Mouse (Mus musculus) MN1 (cell line): Measurements from ENCODE around the gene Il11ra1.
"Not testable (repeated sequence)": the region's sequence is repeated elsewhere in the genome, so short reads cannot be mapped to it uniquely, and the experiment has no call there.

Experiments
- DNase-seq: peaks from one replicate; pipeline ENCODE4 v3.0.0-alpha.2; 2016; ENCODE audit warnings: low spot score

The Il11ra1 gene

DNA sequence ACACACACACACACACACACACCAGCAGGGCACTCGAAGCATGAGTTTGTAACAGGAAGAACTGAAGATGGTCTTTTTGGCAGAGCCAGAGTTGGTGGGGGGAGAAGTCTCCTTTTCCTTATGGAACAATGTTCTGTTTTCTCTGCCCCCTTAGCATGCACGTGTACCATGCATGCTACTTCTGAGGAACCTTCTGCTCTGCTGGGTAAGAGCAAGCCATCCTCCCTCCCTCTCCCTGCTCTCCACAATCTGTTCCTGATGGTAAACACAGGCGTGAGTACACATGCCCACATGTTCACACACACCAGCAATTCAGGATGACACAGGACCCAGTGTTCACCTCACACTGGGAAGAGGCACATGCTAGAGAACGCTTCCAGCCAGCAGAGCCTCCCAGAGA lies 18.6 kb upstream of the Il11ra1 start:
- DNase-seq: no peak

DNA sequence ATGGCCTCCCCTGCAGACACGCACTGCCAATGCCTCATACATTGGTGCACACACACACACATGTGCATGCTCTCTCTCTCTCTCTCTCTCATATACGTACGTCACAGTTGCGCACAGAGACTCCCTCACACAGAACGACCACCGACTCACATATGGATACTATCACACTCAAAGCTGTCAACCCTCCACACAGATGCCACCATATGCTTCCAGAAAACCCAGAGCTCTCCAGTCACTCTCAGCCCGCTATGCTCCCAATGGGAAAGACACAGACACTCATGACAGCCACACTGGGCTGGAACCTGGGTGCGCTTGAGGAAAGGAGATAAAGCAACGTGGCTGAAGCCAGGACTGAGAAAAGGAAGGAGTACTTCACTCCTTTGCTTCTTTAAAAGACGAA lies 17.8 kb upstream of the Il11ra1 start:
- no peak for DNase-seq

DNA sequence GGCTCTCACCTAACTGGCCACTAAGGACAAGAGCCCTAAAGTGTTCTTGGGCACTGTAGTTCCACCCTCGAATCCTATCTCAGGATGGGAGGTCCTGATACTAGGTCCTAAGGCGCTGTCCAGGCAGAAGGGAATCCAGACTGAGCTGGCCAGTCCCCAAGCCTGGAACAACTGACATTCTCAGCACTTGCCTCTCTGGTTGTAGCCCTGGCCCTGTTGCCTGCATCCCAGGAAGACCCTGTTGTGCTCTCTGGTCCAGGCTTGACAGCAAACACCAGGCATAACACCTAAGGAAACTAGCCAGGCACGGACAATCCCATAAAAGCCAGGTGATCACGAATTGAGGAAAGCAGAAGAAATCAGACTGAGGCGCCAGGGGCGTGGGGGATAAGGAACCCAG lies 17.0 kb upstream of the Il11ra1 start:
- no peak for DNase-seq

DNA sequence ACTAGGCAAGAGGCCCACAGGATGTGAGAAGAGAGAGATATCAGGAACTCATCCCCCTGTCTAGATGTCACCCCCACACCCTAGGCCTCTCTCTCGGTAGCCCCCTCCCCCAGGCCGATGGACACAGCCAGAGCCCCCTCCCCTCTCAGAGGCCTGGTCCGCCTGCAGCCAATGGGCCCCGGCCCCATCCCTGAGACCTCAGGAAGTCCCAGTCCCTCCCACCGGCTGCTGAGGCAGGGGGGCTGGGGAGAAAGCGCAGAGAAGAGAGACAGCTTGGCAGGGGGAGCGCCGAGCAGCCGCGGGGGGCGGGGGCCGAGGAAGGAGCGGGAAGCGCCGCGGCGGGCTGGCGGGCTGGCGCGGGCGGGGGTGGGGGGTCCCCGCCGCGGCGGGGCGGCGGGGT lies 16.5 kb upstream of the Il11ra1 start:
- not testable (repeated sequence) for DNase-seq

DNA sequence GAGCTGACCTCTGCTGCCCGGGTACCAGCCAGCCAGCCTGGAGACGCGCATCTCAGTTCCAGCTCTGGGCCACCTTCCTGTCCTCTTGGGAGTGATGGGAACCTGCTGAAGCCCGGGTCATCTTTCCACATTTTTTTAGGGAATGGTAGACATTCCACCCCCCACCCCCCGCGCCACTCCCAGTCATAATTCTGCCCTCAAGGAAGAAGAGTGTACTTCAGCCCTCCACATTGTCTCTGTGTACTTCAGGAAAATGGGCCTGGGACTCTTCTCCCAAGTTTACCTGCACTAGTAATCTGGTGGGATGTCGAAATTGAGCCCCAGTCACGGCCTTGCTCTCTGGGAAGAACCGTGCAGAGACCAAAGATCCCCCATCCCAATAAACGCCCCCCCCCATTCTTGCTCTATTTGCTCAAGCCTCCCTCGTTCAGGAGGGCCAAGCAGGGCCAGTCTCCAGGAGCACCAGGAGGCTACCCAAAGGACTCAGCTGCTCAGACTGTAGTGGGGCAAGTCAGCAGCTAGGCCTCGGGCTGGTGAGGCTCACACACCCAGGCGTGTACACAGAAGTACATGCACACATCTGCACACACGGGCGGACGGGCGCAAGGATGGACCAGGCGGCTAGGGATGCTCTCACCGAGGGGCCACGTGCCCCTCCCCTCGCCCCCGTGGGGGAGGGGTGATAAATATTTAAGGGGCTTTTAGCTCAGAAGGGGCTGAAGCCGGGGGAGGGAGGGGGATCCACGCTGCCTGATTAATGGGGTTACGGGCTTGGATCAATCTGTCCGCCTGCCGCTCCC lies 15.5 kb upstream of the Il11ra1 start:
- not testable (repeated sequence) for DNase-seq

DNA sequence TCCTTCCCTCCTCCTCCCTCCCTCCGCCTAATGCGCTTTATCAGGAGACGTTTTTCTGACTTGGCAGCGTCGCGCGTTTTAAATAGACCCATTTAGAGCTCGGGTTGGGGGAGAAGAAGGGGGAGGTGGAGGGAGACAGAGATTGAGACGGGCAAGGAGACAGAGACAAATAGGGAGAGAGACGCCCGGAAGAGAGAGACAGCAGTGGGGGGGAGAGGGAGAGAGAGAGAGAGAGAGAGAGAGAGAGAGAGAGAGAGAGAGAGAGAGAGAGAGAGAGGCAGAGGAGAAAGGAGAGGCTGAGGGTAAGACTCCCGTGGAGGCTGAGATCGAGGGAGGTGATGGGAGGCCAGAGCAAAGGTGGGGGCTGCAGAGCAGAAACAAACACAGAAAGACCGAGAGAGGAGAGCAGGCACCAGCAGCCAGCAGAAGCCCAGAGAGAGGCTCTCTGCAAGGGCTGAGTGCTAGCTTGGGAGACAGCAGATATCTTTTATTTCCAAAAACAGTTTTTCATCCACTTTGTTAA lies 14.8 kb upstream of the Il11ra1 start:
- DNase-seq: not testable (repeated sequence)

DNA sequence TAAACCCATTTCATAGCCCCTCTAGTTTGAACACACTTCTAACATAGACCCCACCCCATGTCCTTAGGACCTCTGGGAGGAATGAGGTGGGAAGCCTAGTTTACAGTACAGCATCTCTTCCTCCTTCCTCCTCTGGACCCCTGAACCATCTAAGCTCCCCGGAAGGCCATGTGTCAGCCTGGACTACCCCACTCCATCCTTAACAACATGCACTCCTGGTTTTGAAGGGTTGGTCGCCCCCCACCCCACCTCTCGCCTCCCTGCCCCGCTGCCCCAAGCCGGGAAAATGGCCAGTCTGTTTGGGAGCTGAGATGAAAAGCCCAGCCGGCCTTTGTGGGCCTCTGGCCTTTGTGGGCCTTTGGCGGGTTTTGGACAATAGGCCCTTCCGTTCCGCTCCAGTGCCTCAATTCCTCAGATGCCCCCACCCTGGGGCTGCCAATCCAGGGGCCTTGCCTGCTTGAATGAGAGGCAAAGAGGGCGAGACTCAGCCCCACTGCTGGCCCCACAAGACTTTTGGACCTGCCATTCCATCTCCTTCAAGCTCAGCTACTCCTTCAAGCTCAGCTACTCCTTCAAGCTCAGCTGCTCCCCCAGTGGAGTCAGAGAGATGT lies 13.8 kb upstream of the Il11ra1 start:
- not testable (repeated sequence) for DNase-seq

DNA sequence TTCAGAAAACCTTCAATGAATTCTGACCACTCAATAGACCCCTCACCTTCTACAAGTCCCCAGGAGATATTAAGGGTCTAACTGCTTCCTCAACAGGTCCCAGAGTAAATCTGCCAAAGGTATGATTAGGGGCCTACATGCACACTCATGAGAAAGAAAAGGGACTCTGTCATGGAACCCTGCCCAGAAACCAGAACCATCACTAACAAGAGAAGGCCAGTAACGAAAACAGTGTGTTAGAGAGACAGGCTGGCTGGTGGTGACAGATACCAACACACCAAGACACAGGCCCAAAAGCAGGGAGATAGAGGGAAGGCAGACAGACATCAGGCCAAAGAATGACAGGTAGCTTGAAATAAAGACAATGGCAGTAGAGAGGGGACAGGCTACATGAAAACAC lies 11.2 kb upstream of the Il11ra1 start:
- DNase-seq: not testable (repeated sequence)

DNA sequence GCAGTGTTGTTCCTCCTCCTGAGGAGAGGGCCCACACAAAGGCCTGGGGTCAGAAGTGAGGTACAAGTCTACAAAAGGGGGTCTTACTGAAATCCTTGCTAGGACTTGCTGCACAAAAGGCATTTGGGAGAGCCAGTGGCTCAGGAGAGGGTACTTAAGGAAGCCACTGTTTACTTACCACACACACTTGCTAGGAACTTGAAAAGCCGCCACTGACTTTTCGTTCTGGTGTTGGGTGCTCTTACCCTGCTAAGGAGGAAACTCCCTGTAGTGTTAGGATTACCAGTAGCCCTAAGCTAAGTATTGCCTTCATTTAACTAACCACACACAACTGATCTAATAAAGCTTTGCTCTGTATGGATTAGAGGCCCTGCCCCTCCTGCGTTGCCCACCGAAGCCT lies 9.8 kb upstream of the Il11ra1 start:
- not testable (repeated sequence) for DNase-seq

DNA sequence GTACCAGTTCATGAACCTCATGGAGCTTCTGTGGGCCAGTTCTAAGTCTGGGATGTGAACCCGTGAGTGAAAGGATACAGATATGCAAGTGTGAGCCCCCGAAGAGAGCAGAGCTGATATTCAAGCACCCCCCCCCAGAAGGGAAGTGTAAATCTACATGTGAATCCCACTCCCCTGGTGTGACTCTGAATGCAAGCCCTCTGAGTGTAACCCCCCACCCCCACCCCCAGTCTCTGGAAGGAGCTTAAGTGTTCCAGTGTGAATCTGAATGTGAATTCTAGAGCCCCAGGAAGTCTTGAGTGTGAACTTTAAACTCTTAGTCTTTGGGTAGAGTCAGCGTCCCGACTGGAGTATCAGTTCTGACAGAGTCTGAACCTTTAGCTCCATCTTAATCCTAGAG lies 6.3 kb upstream of the Il11ra1 start:
- DNase-seq: not testable (repeated sequence)

DNA sequence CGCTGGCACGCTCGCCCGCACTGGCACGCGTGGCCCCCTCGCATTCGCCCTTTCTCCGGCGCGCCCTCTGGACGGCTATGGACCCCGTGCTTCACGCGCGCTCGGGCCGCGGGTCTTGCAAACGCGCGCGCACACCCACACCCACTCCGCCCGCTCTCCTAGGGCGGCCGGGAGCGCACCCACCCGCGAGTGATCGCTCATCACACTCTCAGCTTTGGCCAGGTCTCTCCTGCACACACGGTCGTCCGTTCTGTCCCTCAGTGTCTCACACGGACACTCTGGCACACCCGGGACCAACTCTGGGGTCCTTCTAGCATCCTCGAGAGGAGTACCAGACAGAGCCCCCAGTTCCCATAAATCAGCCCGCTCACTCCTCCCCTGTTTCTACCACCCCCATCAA lies 4.0 kb upstream of the Il11ra1 start:
- DNase-seq: not testable (repeated sequence)

DNA sequence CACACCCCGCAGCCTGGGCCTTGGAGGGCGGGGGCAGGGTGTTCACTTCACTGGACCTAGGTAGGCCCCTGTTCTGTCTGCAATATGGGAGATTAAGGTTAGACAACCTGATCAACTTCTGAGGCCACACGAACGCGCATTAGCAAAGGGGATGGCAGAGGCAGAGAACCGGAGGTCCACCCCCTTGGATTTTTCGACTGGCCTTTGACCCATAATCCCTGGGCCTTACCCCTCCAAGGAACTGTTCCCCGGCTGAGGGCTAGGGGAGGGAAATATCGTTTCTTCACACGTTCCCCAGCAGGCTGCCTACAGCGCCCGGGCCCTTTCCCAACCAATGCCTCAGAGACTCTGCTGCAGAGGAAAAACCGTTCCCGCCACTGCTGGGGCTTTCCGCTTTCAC lies 3.3 kb upstream of the Il11ra1 start:
- DNase-seq: not testable (repeated sequence)

DNA sequence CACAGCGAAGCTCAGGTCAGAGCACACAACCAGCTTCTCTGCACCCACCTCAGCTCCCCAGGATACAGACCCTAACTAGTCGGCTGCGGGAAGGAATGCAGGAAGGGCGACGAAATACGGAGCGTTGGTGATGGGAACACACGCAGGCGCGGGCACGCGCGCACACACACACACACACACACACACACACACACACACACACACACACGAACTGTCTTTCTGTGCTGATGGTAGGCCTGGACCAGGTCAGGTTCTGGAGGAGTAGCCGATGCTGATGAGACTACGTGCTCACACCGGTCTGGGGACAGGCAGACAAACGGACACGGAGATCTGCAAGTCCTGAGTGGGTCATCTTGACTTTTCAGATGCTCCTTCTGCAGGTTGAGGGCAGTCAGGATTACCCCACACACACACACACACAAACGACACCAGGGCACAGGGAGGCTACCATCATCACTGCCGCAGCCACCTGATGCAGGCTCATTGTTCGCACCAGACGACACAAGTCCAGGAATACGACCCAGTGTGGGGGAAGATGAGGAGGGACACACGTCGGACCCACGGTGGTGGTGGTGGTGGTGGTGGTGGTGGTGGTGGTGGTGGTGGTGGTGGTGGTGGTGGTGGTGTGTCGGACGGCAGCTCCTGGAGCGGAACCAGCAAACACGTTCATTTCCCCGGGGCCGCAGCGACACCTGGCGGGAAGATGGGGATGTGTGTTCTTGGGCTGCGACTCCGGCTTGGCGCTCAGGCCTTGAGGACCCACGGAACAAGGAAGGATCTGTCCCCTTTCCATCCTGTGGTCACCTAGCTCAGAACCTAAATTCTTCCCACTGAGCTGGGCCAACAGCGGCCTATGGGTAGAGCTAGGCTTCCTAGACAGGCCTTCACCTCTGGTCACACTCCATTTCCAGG lies 2.6 kb upstream of the Il11ra1 start, which contains the start of gene Cntfr:
Cntfr (minus strand) TSS at position 160 of the 912 bp plus-strand sequence.
- DNase-seq: peak; percentile 76

DNA sequence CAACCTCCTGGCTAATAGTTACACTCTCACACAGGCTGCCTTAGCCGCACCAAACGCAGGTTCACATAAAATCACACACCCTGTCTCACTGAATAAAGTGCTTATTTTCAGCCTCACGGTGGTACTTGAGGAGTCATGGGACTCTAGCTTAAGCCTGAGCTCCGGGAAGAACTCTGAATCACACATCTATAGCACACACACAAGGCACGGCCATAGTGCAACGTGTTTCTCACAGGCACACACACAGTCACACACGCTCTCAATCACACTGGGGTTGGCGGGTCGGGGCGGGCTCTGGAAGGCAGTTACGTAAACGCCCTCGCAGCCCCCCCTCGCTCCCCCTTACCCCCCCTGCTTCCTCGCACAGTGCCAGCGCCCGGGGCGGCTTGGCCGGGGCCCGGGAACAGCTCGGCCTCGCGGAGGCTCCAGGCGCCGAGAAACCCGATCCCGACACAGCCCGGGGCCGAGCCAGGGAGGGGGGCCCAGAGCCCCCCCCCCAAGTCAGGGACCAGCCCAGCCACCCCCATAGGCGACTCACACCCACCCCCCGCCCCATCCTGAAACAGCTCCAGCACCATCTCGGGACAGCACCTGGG lies 1.3 kb upstream of the Il11ra1 start:
- DNase-seq: not testable (repeated sequence)

DNA sequence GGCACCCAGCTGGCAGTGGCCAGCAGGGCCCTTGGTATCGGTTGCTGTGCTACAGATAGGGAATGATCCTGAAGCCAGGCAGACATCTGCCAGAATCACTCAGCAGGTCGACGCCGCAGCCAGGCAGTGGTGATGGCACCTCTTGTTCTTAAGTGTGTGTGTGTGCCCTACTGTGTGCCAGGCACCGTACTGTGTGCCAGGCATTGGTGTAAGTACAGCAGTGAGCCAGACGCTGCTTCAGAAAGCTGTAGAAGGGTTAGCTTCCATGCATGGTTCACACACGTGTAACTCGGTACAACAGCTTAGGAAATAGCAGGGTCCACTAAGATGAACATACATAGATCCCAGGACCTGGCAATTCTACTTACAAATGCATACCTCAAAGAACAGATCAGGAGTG lies 435 bp downstream of the Il11ra1 start:
- DNase-seq: not testable (repeated sequence)

DNA sequence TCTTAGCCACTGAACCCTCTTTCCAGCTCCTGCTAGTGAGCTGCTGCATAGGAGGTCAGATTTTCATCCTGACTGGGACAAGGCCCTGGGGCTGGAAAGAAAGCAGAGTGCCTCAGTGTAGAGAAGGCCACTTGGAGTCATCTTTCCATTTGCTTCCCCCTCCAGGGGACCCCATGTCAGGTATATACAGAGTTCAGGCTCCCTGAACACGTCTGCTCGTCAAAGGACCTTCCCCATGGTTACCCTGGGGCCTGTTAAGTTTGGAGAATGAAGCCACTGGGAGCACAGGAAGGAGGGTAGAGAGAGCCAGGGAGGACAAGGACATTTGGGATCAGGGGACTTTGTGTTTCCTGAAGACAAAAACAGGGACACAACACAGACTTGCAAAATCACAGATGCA lies 2.4 kb downstream of the Il11ra1 start:
- DNase-seq: not testable (repeated sequence)

DNA sequence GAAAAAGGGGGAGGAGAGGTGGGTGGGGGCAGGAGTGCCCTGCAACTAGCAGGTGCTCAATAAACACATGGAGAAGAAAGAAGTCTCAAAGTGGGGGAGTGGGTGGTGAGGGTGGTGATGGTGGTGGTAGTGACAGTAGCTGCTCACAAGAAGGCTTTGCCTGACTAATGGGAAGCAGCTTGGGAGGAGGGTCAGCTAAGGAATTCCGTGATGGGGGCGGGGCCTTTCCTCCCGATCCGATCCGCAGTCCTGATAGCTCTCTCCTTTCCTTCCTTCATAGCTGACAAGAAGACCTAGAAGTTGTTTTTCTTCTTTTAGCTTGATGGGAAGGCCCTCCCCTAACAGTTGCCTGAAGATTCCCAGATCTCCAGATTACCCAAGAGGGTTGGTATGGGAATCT lies 4.9 kb downstream of the Il11ra1 start:
- no peak for DNase-seq

DNA sequence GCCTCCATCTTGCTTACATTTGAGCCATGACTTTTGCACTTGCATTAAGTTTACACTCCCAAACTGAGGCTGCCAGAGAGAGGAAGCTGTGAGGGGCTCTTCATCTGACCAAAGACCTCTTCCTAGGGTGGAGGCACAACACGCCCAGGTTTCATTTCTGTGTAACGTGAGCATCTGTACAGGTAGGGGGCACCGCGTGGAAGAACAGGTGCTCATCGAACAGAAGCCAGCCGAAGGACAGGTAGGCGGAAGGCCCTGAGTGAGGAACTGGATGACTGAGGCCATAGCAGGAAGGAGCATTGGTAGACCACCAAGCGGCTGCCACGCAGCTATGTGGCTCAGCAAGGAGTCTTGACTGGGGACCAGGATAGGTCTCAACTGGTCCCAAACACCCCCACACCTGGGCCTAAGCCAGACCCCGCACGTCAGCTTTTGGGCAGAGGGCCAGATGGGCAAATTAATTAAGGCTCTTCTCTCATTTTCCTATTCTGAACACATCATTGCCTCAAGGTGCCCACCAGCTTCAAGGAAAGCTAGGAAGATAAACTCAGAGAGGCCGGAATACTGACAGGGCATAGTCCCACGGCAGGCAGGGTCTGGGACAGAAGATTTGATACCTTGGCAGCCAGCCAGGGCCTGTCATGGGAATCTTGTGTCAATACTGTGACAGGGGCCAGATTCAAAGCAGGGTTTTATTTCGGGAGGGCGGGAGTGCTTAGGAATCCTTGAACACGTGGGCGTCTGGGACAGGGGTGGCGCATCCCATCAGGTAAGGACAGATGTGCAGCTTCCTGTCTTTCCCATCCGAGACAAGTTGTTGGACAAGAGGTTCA lies 6.3 kb downstream of the Il11ra1 start:
- DNase-seq: peak; percentile 35

DNA sequence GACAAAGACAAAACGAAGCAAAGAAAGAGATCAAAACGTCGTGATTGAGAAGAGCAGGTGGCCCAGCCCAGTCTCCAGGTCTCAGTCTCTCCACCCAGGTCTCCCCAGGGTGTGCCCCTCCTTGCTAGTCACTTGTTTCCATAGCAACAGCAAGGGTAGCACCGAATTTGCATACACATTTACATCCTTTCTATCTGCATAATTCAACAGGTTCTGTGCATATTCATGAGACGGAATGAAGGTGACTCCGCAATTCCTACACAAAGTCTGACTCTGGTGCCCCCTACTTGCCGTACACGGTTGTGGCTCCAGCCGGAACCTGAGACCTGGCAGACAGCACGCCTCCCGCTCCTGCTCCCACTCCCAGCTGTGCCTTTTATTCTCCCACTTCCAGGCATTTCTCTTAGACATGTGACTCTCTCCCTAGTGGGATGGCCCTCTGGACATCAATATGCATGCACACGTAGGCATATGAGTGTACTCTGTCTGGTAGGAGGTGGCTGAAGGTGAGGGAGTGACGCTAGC lies 7.3 kb downstream of the Il11ra1 start:
- peak; percentile 87 for DNase-seq

DNA sequence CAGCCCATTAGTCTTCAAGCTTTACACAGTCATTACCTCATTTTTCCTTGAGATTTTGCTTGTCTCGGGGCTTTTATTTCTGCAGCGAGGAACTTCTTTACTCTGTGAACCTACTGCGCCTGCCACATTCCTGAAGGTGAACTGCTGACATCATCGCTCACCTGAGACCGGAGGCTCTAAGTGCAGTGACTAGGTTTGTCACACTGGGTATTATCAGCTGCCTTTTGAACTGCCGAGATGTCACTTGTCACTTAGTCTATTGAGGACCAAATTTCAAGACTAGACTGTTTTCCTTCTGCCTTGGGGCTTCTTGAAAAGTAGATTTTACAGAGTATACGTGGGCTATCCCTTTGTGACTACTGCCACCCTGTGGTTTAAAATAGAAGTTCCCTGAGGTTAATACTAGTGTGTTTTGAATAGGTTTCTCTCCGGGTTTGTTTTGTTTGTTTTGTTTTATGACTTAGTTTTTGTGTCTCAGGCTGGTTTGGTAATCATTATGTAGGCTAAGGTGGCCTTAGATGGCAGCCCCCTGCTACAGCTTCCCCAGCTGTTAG lies 8.5 kb downstream of the Il11ra1 start:
- peak; percentile 78 for DNase-seq
